Mouse (Mus musculus) gastrocnemius, postnatal 14 days (tissue): ENCODE results near the gene 1110032A03Rik. TPM values are rescaled to one million over a fixed set of nuclear protein-coding genes. Genes with fewer than 3 reads are reported as not detected.

Source experiments
- DNase-seq: peaks from one replicate; pipeline ENCODE4 v3.0.0; 2021; ENCODE audit warnings: mixed read lengths
- intact Hi-C: fragments of 180-260 bp; cut with DNase I; formaldehyde crosslinking; loops from one replicate; pipeline ENCODE4 v1.15.1; 2025; ENCODE audit warnings: low total_unique reads
- total RNA-seq, 2 experiments: library from RNA; stranded (reverse); gene quantifications; 2 replicates each; pipeline ENCODE4 v1.2.3; 2021

The 1110032A03Rik gene
- total RNA-seq, 2 experiments from 2014 or later: 7.9 to 11.9 TPM

DNA sequence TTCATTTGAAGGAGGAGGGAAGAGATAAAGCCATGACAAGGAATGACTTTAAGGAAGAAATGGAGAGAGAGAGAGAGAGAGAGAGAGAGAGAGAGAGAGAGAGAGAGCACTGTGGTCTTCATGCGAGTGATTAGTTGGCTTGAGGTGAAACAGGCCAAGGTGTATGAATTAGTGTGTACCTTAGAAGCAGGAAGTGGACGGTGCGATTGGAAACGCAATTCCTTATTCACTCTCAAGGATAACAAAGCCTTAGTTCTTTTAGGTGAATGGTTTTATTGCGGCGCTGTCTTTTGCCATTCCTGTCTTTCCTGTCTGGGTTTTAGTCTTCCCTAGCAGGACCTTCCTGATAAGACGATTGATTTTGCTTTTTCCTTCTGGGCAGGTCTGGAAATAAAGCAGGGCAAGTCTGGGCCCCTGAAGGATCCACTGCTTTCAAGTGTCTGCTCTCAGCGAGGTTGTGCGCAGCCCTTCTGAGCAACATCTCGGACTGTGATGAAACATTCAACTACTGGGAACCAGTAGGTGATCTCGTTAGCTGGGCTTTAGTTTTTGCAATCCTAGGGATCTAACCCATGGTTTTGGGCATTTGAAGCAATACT, 941 bp upstream of the 1110032A03Rik start:
- no peak for DNase-seq
- intact Hi-C loops: no loop called here

DNA sequence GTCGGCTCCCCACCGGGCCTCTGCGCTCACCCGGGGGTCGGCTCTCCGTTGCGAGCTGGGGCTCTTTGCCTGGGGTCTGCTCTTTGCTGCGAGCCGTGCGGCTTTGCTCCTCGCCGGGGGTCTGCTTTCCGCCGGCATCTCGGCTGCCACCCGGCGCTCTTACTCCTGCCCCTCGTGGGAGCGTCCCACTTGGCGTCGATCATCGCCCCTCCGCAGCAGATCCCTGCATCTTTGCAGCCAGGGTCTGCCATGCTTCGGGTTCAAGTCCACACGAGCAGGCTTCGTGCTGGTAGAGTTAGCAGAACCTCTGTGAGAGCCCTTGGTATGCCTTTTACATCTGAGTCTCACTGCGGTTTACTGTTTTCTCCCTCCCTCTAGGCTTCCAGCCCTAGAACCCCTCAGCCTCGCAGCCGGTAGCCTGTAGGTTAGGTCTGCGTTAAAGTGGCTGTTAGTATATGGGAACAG, 374 bp upstream of the 1110032A03Rik start:
- no peak for DNase-seq
- intact Hi-C loops: no loop called here

DNA sequence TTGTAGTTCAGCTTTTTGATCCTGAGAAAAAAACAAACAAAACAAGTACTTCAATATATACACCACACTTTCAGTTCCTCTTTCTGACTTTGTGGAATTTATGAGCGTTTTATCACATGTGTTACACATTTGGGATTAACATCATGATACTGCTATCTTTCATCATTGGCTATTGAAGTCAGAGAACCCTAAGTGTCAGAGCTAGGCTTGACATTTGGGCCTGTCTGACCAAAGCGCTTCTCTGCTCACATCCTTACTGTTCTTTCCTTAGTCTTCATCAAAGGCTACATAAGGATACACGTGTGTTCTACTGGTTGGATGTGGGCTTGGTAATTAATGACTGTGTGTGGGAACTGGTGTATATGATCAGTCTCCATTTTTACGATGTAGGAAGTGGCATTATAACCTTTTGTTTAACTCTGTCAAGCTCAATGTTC, 1.3 kb downstream of the 1110032A03Rik start:
- no peak for DNase-seq
- intact Hi-C loops: no loop called here

DNA sequence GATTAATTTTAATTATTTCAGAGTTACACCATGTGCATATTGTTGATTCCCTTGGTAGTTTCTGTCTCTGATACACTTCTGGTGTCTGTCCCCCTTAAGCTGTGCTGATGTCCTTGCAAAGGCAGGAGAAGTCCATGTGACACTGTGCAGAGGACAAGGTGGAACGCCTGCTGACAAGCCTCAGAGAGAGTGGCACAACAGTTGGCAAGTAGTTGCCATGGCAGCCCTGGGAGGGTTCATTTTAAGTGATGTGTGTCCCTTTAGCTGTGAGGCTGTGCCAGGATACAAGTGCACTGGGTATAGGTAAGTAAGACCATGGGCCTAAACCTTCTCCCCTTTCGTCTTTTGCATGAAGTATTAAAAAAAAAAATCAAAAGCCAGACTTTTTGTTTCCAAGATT, 5.3 kb downstream of the 1110032A03Rik start:
- DNase-seq: no peak
- intact Hi-C loops: no loop called here

DNA sequence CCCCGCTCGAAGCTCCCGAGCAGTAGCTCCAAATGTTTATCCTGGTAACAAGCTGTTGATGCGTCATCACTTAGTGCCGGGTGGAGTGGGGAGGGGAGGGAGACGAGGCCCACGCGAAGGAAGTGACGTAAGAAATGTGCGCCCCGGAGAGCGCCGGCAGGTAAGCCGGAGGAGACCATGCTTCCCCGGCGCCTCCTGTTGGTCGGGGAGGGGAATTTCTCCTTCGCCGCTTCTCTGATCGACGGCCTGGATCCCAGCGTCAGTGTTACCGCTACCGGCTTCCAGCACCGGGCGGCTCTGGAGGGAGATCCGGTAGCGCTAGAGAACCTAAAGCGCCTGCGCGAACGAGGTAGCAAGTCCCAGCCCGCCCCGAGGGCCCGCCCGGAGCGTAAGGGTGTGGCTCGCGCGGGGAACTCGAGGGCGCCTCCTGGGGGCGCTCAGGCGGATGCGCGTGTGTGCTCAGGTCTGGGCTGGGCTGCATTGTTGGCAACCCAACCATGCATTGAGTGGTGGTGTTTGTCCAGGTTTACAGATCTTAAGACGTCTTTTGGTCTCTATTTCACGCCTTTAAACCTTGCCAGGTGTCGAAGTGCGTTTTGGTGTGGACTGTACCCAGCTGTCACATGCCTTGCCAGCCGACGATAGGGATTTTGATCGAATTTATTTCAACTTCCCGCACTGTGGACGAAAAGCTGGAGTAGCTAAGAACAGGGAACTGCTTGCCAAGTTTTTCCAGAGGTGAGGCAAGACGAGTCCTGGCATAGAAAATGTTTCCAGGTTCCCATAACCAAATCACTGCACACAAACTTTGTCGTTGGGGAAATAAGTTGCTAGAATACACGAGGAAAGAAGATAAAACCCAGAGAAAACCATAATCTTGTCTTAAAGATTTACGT, 7.0 kb downstream of the 1110032A03Rik start, which contains the start of gene Fdxacb1:
TSS of gene Fdxacb1 (plus strand) at position 130 of the 896 bp plus-strand sequence.
- DNase-seq: peak; percentile 97
- intact Hi-C loops: loop anchor here (10.0 kb wide), 1 partner anchor 54 kb away; no protein-coding TSS in a partner anchor

DNA sequence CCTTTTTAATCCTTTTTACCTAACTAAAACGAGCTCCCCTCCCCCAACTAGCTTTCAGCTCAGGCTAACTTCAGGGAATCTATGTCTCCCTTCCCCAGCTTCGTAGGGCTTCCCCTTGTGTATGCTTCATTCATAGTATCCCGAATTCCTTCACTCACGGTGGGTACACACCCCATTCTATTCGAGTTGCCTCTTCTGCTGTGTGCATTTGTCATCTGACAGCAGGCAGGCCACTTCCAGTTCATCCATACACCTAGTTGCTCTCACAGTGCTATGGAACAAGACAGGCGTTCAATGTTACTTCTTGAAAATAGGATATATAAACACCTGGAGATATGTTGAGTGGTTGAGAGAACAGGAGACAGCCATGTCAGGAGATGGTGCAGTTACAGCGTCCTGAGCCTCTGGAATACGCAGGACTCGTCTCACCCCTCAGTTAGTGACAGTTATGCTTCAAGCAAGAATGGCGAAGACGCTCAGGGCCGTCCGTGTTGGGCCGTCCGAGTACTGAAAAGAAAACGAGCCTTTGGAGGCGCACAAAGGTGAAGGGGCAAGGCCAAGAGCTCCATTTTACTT, 7.7 kb downstream of the 1110032A03Rik start:
- no peak for DNase-seq
- intact Hi-C loops: loop anchor here (10.0 kb wide), 1 partner anchor 53 kb away; no protein-coding TSS in a partner anchor

DNA sequence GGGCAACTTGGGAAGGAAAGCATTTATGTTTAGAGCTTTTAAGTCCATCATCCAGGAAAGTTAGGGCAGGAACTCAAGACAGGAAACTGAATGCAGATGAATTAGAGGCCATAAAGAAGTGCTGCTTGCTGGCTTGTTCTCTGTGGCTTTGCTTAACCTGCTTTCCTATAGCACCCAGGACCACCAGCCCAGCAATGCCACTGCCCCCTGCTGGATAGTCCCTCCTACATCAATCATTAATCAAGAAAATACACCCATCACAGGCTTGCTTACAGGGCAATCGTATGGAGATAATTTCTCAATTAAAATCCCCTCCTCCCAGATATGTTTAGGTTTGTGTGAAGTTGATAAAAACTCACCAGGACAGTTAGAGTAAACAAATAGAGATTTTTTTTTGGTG, 12.0 kb downstream of the 1110032A03Rik start:
- intact Hi-C loops: loop anchor here (10.0 kb wide), 1 partner anchor 49 kb away; no protein-coding TSS in a partner anchor
- DNase-seq: no peak

DNA sequence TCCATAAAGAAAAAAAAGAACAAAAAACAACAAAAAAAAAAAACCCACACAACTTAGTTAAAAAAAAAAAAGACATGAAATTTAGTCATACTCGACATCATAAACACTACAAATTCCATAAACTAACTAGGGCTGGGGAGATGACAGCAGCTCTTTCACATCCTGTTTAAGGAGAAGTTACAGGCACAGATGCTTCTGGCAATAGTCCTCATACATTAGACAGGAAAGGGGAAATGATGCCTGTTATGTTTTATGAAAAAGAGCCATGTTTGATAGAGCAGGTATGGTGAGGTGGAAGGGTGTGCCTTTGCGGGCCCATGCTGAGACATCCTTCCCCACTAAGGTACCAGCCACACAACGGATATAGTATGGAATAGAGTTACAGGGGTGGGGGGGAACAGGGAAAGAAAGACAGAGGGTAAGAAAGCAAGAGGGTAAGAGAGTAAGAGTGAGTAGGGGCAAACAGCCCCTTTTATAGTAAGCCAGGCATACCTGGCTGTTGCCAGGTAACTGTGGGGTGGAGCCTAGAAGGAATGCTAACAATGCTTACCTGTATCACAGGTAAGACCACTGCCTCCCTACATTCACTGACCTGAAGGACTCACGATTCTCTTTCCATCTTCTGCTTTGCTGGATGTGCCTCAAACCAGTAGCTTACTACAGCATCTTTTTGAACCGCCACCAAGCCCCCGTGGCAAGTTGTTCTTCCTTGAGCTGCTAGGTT, 13.6 kb downstream of the 1110032A03Rik start:
- DNase-seq: no peak
- intact Hi-C loops: loop anchor here (10.0 kb wide), 1 partner anchor 47 kb away; no protein-coding TSS in a partner anchor

DNA sequence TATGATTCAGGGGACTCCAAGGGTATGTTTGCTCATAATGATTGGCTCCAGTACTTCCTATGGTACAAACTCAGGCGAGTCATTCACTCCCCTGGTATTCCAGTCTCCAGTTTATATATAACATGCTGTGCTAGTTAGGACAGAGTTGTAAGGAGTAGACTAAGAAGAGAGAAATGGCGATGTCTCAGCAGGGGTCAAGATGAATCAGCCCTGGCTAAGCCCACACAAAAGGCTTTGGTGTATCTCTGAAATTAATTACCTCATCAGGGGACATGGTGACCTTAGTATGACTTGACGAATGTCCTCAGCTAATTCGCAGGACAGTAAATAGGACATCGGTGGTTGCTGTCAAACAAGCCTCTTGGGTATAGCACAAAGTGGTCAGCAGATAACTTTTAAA, 18.6 kb downstream of the 1110032A03Rik start:
- no peak for DNase-seq
- intact Hi-C loops: no loop called here

DNA sequence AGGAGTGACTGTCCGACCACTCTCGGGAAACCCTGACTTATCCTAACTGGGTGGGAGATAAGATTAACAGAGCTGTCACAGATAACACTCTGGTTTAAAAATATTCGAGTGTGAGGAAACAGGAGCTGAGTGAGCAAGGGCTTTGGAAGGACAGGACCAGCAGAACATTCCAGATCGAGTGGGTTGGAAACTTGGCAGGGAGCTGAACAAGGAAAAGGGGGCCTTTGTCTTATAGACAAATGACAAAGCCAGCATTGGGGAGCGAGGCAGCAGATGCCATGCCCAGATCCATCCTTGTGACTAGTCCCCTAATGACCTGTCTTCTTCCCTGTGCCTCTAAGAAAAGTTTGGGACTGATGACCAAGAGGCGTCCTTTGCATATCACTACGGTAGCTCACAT, 21.4 kb downstream of the 1110032A03Rik start:
- no peak for DNase-seq
- intact Hi-C loops: no loop called here

DNA sequence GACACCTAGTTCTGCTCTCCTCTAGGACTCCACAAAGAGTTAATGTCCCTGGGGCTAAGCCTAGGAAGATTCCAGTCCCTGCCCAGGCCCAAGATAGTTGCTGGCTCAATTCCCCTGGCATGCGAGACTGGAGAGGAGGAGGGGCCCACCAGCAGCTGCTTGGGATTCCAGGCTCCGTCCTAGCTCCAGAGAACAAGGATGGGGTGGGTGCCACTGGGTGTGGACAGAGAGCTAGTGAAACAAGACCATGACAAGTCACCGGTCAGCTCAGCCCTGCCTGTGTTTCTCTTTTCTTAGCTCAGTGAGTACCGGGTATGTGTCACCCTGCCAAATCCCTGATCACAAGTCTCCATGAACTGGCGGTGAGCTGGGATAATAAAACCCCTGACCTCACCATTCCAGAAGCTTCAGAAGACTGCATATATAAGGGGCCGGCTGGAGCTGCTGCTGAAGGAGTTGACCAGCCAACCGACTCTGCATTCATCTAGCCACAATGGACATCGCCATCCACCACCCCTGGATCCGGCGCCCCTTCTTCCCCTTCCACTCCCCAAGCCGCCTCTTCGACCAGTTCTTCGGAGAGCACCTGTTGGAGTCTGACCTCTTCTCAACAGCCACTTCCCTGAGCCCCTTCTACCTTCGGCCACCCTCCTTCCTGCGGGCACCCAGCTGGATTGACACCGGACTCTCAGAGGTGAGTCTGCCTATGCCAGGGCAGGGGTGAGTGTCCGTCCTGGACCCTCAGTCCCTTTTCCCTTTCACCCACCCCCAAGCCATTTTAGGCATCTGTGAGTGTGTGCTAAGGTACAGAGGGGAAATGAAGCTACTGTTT, 22.3 kb downstream of the 1110032A03Rik start:
- intact Hi-C loops: no loop called here
- peak; percentile 96 for DNase-seq

DNA sequence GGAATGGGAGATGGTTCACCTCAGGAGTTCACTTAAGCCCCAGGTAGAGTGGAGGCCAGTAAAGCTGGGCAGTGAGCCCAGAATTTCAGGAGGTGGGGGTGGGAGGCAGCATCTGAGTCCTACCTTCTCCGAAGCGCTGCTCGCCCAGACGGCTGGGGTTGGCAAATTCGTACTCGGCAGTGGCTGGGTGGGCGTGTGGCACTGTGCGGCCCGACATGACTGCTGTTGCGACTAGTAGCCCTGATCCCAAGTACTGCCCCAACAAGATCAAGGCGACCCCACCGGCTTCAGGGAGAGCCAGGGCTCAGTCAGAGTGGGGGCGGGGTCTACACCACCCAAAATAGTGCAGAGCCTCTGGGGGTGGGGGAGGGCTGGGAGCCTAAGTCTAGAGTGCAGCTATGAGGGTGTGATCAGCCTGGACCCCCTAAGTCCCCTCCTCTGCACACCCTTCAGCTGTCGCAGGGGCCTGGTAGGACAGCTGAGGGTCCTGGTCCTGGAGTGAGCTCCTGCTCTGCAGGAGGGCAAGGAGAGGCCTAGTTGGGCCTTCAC, 23.2 kb downstream of the 1110032A03Rik start, which contains the start of gene Hspb2:
TSS of gene Hspb2 (minus strand) at position 301 of the 549 bp plus-strand sequence.
- intact Hi-C loops: no loop called here
- DNase-seq: peak; percentile 64

DNA sequence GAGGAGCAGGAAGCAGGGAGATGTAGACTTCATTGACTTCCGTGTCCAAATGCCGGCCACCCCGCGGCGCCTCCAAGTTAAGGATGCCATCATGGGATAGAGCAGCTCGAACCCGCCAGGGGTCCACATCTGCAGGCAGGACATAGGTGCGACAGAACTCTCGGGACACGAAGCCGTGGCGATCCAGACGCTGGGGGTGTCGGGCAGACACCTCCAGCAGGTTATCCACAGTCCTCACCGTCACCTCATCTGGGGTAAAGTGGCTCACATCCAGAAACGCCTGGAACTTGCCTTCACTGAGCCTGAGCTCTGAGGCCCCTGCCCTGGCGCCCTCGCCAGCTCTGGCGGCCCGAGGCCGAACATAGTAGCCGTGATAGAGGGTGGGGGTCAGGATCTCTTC, 24.0 kb downstream of the 1110032A03Rik start, which contains the start of gene Cryab:
TSS of gene Cryab (plus strand) at position 3 of the 400 bp plus-strand sequence.
- intact Hi-C loops: no loop called here
- DNase-seq: peak; percentile 14

DNA sequence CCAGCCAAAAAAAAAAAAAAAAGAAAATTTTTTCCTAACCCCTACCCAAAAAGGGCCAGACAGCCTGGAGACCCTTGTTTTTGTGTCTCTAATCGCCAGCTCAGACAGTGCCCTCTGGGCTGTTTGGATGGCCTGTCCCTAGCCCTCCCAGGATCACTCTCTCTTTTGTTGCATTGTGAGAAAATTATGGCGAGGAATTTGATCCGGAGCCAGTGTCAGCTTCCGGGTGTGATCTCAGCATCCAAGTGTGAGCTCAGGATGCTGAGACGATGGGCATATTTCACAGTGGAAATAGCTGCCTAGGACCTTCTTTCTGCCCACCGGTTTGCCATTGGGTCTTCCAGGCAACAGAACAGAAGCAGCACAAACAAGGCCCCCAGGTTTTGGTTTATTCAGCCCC, 24.6 kb downstream of the 1110032A03Rik start:
- intact Hi-C loops: no loop called here
- DNase-seq: no peak

DNA sequence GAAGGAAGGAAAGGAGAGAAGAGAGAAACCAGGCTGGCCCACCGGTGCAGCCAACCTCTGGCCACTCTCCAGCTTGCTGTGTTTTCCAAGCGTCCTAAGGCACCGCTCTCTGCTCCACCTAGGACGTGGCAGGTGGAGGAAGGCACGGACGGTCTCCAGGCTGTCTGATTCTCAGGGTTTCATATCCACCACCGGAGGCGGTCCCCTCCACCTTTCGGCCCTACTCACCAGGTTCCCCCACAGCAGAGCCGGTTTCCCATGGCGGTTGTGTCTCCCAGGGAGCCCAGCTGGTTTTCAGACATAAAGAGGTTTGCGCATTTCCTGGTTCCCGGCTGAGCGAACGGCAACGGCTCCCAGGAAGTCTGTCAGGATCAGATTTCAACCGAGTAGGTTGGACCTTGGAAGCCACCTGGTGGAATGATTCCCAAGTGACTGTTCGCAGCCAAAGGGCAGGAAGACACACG, 29.1 kb downstream of the 1110032A03Rik start, which contains the start of gene 2310030G06Rik:
TSS of gene 2310030G06Rik (minus strand) at position 323 of the 464 bp plus-strand sequence.
- intact Hi-C loops: no loop called here
- no peak for DNase-seq

DNA sequence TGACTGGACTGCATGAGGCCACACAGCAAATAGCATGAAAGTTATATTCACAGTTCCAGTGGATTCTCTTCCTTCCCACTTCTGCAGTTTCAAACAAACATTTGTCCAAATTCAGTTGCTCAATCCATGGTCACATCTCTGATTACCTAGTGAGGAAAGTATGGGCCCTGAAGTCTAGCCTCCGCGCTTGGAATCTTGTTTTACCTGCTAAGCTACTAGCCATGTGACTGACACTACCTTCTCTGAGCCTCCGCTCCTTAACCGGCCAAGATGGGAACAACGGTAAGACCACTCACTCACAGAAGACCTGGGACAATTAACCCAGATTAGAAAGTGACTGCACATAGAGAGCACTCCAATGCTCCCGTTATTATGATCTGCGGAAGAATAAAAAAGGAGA, 29.5 kb downstream of the 1110032A03Rik start:
- intact Hi-C loops: no loop called here
- no peak for DNase-seq

DNA sequence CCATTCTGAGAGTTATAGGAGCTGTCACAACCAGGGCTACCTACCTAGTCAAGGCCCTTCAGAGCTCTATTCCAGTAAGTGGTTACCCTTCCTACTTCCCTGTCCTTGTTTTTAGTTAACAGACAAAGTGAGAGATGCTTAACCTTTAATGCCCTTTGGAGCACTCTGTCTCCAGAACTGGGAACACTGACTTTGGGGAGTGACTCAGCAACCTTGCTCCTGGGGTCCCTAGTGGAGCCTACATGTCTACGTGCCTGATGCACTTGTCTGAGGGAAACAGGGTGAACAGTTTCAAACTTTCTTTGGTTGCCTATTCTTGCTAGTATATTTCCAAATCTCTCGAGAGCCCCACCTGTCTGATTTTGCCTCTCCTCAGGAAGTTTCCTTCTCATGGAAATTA, 32.6 kb downstream of the 1110032A03Rik start:
- DNase-seq: no peak
- intact Hi-C loops: no loop called here

DNA sequence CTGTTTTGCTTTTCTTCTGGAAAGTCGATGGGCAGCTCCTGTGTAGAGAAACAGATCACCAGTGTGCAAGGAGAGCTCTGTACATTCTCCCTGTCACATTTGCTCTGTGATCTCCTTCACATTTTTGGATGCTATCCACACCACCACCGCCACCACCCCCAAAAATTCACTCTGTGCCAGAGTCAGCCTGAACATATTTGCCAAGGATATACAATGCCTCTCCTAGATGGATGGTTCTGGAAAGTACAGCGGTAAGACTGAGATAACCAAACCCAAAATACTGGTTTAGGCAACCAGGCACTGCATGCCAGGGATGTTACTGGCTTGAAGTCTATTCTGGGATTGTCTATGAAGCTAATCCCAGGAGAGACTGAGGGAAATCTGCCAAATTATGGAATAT, 33.1 kb downstream of the 1110032A03Rik start:
- no peak for DNase-seq
- intact Hi-C loops: no loop called here
